Mouse (Mus musculus): Measurements from ENCODE around the gene Htr7.
A peak's percentile ranks its signal among the peaks of the same experiment; 100 is the strongest.

Gene Htr7

DNA sequence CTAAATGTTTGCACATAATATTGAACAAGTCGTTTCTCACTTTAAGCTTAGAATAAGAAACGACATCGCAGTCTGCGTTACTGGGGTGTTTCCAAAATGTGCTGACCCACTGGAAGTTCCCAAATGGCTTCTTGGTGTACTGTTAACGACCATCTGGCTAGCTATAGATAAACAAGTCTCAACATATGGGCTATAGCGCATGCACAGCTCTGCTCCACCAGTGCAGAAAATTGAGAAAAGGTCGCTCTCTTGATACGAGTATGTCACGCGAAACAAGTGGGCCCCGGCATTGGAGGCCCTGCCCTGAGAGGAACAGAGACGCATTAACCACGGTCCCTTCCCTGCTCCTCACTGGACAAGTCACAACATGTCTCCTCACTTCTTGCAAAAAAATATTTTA, 101.6 kb downstream of the Htr7 start:
- no peak for DNase-seq

DNA sequence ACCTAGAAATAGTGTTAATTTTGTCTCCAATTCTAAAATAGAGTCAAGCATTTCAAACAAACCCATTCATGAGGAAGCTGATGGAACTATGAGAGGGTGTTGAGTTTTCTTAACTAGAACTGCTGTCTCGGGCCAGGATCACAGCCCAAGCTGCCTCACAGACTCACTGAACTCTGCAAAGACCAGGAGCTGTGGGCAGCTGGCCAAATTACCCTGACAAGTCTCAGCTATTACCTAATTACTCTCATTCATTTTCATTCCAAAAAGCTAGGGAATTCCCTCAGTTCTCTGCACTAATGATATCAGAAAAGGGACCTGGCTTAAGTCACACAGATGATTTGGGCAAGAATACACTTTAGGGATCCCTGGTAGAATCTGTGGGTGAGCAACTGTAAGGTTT, 107.4 kb downstream of the Htr7 start:
- DNase-seq: peak in 1 of 2 experiments; percentile 20

DNA sequence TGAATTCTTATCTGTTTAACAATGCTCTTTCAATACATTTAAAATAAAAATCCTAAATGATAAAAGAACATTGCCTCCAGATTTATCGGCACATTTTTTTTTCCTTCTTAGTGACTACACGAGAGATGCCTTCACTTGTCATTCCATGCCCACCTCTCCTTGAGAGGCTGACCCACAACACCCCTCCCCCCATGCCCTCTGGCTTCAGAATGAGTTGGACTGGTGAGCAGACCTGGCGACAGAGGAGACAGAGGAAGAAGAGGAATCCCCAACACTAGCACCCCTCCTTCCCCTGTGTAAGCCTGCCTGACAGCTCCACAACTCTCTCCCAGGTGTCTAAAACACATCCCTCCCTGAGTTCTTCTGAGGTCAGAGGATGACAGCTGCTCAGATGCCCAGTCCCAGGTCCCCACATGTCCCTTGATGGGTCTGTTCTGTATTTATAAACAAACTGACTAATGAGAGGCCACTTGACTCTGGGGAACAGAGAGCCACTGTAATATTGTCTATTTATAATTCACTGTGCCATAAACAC, 132.3 kb downstream of the Htr7 start:
- no peak for DNase-seq

DNA sequence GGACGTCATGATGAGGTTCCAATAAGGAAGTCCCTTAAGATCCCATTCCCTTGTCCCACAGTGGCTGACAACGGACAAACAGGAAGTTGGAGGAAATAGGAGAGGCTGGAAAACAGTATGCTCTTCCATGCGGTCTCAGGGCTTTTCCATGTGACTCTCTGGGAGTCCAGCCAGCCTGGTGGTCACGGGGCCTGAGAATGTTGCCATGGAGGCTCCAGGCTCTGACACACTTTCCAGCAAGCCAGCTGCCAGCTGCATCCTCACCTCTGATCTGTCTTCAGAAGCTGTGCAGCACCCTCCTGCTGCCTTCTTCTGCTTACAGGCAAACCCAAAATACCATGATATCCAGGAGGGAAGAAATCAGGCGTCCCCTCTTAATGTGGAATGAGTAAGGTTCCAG, 132.9 kb downstream of the Htr7 start:
- peak; percentile 57 to 69 for DNase-seq

Data from kidney, adult 8-10 months (tissue).